Mouse (Mus musculus): ENCODE measurements around the gene Oas3.

Oas3 gene

GRCm38 (mm10) chr5:120704421-120704820 lies 73.0 kb downstream of the Oas3 start:
- no peak for DNase-seq (ENCODE audit: low read depth, low spot score)

- no peak for DNase-seq (ENCODE audit: low read depth, low spot score)
Observed at GRCm38 (mm10) chr5:120703660-120704059, 73.8 kb downstream of the Oas3 start.
